Mouse (Mus musculus): ENCODE measurements around the gene Pdxp. TPM values are rescaled to one million over a fixed set of nuclear protein-coding genes. Genes with fewer than 3 reads are reported as not detected.
"Not testable (repeated sequence)": the region's sequence is repeated elsewhere in the genome, so short reads cannot be mapped to it uniquely, and the experiment has no call there.

Pdxp gene
- polyA plus RNA-seq, 1 experiment from 2014 or later, result 25.7 TPM

DNA sequence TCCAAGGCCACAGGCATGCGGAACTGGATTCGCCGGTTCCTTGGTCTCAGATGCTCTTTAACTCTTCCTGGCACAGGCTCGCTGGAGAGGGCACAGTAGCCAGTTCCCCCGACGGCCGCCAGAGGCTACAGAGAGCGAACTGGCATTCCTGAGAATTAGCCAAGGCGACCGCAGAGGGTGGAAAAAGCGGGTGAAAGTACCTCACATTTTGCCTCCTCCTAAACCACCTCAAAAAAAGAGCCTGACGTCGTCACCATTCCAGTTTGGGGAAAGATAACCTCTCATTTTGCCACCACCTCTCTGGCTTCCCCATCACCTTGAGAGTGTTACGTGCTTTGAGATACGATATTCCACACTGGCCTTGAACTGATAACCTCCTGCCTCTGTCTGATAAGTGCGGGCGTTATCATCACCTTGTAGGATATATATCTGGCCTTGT lies 37.4 kb upstream of the Pdxp start:
- Histone ChIP-seq H3K36me3 (ENCODE audit: control insufficient read depth, insufficient read depth, low read length) (peaks cover 3% of the 10 kb centered on the region; the same call in 1 of the 2 replicates), H3K27me3 (ENCODE audit: control insufficient read depth, insufficient read depth, low read length) (no peaks in the 10 kb centered on the region), H3K9me3 (replicated peaks; ENCODE audit: control insufficient read depth, low read length) (no peaks in the 10 kb centered on the region), H3K4me2 (peak overlapping the region; percentile 95), H3K4me1 (ENCODE audit: control insufficient read depth, insufficient read depth, low read length) (peaks cover 21% of the 10 kb centered on the region), H3K27ac (ENCODE audit: low read depth, low read length) (peak overlapping the region; percentile 97), H3K9ac (ENCODE audit: low read depth, low read length) (peak overlapping the region; percentile 83), H3K4me3 (ENCODE audit: low read depth, low read length) (peak overlapping the region; percentile 85)
- ATAC-seq (replicated peaks; ENCODE audit: insufficient number of reproducible peaks, low FRiP score, low TSS enrichment), result no peak
- WGBS (ENCODE audit: insufficient replicate concordance), result under 1% methylated on average over 17 of the region's 17 CpGs

DNA sequence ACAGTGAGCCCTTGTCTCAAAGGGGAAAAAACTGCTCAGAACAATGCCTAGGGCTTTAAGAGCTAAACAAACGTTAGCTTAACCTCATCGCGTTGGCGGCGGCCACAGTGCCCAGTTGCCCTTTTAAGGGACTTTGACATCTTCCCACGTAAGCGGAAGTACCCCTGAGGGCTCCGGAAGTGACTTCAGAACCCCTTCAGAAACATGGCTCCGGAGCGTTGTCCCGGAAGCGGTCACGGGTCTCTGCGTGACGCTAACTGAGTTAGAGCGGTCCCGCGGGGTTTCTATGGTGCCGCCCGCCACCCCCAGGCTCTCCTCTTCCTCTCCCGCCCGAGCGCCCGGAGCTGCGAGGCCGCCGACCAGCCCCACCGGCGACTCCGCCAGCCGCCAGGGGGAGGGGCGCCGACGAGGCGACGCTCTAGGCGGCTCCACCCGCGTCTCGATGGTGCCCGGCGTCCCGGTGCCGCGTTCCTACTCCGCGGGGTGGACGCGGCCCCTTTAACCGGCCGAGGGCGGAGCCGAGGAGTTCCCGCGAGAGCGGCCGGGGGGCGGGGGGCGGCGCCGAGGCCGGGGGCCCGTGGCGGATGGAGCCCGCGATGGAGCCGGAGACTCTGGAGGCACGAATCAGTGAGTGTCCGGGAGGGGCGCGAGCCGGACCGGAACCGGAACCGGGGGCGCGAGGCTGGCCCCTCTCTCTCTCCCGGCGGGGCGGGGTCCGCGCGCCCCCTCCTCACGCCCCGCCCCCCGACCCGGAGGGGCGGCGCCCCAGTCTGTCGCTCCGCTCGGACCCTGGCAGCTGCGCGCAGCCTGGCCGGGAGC lies 36.5 kb upstream of the Pdxp start, which contains the start of gene Gga1:
Gga1 (plus strand) TSS at position 200 of the 819 bp plus-strand sequence.
- peak within 1 kb of the TSS; percentile 85 for H3K4me3 ChIP-seq (ENCODE audit: low read depth, low read length)
- H3K4me2 ChIP-seq, result peak within 1 kb of the TSS; percentile 95
- peak; percentile 88 for ATAC-seq (replicated peaks; ENCODE audit: insufficient number of reproducible peaks, low FRiP score, low TSS enrichment)
- H3K4me1 ChIP-seq (ENCODE audit: control insufficient read depth, insufficient read depth, low read length), result peaks cover 19% of the 10 kb centered on the region
- no peaks in the 10 kb centered on the region for H3K27me3 ChIP-seq (ENCODE audit: control insufficient read depth, insufficient read depth, low read length)
- peak within 1 kb of the TSS; percentile 83 for H3K9ac ChIP-seq (ENCODE audit: low read depth, low read length)
- under 1% methylated on average over 72 of the region's 95 CpGs for WGBS (ENCODE audit: insufficient replicate concordance)
- H3K27ac ChIP-seq (ENCODE audit: low read depth, low read length), result peak within 1 kb of the TSS; percentile 97
- peaks cover 9% of the 10 kb centered on the region for H3K36me3 ChIP-seq (ENCODE audit: control insufficient read depth, insufficient read depth, low read length)
- no peaks in the 10 kb centered on the region for H3K9me3 ChIP-seq (replicated peaks; ENCODE audit: control insufficient read depth, low read length)

DNA sequence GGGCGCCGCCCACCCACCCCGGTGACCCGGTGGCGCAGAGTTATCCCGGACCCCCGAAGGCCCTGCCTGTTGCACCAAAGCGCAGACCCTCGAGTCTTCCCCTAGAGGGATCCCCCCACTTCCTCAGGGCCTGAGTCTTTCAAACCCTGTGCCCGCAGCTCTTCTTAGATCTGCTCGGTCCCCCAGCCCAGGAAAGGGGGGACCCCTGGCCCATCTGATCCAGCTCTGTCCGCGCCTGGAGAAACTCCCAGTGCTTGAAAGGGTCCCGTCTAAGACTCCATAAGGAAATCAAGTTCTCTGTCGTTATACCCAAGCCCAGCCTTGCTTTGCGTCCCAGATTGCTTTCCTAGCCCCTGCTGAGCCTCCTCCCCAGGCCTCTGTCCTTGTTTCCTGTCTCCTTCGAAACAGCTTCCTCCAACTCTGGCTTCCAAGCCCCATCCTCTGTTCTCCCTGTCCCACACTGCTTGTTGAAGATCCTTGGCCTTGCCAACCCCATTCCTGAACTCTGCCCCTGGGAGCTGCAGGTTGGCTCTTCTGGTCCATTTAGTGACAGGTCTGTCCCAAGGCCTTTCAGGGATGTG lies 35.8 kb upstream of the Pdxp start:
- Histone ChIP-seq H3K27me3 (ENCODE audit: control insufficient read depth, insufficient read depth, low read length) (no peaks in the 10 kb centered on the region), H3K4me1 (ENCODE audit: control insufficient read depth, insufficient read depth, low read length) (peaks cover 18% of the 10 kb centered on the region), H3K9me3 (replicated peaks; ENCODE audit: control insufficient read depth, low read length) (no peaks in the 10 kb centered on the region), H3K27ac (ENCODE audit: low read depth, low read length) (peak overlapping the region; percentile 97), H3K9ac (ENCODE audit: low read depth, low read length) (peak overlapping the region; percentile 83), H3K36me3 (ENCODE audit: control insufficient read depth, insufficient read depth, low read length) (peaks cover 14% of the 10 kb centered on the region), H3K4me3 (ENCODE audit: low read depth, low read length) (peak overlapping the region; percentile 85), H3K4me2 (peak overlapping the region; percentile 95)
- ATAC-seq (replicated peaks; ENCODE audit: insufficient number of reproducible peaks, low FRiP score, low TSS enrichment), result peak; percentile 4; the same call in 1 of the 2 replicates
- under 1% methylated on average over 17 of the region's 17 CpGs for WGBS (ENCODE audit: insufficient replicate concordance)

DNA sequence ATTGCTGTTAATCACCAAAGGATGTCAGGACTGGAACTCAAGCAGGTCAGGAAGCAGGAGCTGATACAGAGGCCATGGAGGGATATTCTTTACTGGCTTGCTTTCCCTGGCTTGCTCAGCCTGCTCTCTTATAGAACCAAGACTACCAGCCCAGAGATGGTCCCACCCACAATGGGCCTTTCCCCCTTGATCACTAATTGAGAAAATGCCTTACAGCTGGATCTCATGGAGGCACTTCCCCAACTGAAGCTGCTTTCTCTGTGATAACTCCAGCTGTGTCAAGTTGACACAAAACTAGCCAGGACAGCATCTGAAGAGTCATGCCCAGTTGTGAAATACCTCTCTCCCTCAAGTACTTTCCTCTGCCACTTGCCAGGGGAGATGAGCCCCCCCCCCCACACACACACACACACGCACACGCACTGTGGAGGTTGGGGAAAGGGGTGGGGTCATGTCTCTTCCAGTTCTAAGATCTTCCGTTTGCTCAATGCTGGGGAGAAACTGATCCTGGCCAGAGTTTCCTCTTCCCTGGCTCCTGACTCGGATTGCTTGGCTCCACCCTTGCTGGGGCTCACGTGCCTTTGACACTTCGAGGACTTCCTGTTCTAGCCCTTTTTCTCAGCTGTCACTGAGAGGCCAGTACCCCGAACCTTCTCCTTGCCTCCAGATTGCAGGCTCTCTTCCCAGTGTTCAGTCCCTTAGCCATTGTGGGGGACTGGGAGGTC lies 34.8 kb upstream of the Pdxp start:
- WGBS (ENCODE audit: insufficient replicate concordance), result 42% methylated on average over 7 of the region's 7 CpGs
- ATAC-seq (replicated peaks; ENCODE audit: insufficient number of reproducible peaks, low FRiP score, low TSS enrichment), result not testable (repeated sequence)

DNA sequence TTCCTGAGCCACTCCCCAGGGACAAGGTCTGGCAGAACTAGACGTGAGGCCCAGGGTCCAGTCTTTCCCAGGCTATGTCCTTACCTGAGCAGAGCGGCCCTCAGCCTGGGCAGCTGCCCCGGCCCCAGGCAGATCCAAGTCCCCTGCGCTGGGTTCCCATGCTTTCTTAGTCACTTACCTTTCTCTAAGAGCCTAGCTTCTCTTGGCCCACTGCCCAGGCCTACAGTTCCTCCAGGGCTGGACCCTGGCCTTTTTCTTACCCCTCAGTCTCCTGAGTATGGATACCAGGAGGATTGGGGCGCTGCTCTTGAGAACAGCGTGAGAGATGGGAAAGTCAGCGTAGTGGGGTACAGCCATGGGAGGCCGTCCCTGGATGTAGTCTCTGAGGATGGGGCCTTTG lies 33.3 kb upstream of the Pdxp start:
- Histone ChIP-seq H3K4me3 (ENCODE audit: low read depth, low read length) (no peak overlapping the region), H3K4me2 (no peak overlapping the region), H3K4me1 (ENCODE audit: control insufficient read depth, insufficient read depth, low read length) (peaks cover 18% of the 10 kb centered on the region), H3K9me3 (replicated peaks; ENCODE audit: control insufficient read depth, low read length) (no peaks in the 10 kb centered on the region), H3K36me3 (ENCODE audit: control insufficient read depth, insufficient read depth, low read length) (peaks cover 21% of the 10 kb centered on the region), H3K9ac (ENCODE audit: low read depth, low read length) (no peak overlapping the region), H3K27ac (ENCODE audit: low read depth, low read length) (no peak overlapping the region), H3K27me3 (ENCODE audit: control insufficient read depth, insufficient read depth, low read length) (no peaks in the 10 kb centered on the region)
- no peak for ATAC-seq (replicated peaks; ENCODE audit: insufficient number of reproducible peaks, low FRiP score, low TSS enrichment)
- WGBS (ENCODE audit: insufficient replicate concordance), result 93% methylated on average over 8 of the region's 8 CpGs

More for the DNA sequence above, 34.8 kb upstream of the Pdxp start:
- not testable (repeated sequence) for H3K9ac ChIP-seq (ENCODE audit: low read depth, low read length); H3K27ac ChIP-seq (ENCODE audit: low read depth, low read length); H3K9me3 ChIP-seq (replicated peaks; ENCODE audit: control insufficient read depth, low read length); H3K4me2 ChIP-seq; H3K4me3 ChIP-seq (ENCODE audit: low read depth, low read length); H3K27me3 ChIP-seq (ENCODE audit: control insufficient read depth, insufficient read depth, low read length)
- peaks cover 20% of the 10 kb centered on the region for H3K36me3 ChIP-seq (ENCODE audit: control insufficient read depth, insufficient read depth, low read length)
- peaks cover 18% of the 10 kb centered on the region for H3K4me1 ChIP-seq (ENCODE audit: control insufficient read depth, insufficient read depth, low read length)

DNA sequence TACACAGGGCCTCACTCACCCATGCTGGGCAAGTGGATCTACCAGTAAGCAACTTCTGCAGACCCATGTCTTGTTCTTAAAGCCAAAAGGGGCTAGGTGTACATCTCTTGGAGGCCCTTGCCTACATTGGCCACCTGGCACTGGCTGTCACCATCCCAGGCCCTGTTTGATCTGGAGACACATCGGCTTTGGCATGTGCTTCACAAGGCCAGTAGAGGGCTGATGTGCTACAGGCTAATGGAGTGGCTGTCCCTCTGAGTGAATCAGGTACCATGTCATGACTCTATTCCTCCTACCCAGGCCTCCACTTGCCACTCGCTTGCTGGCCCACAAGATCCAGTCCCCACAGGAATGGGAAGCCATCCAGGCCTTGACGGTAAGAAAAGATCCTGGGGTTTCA lies 31.9 kb upstream of the Pdxp start:
- WGBS (ENCODE audit: insufficient replicate concordance), result 85% methylated on average over 3 of the region's 3 CpGs
- Histone ChIP-seq H3K9ac (ENCODE audit: low read depth, low read length) (0 out of 2 replicates have a peak overlapping the region, but pooled peaks have one; percentile 22), H3K4me1 (ENCODE audit: control insufficient read depth, insufficient read depth, low read length) (peaks cover 12% of the 10 kb centered on the region), H3K27ac (ENCODE audit: low read depth, low read length) (no peak overlapping the region), H3K36me3 (ENCODE audit: control insufficient read depth, insufficient read depth, low read length) (peaks cover 25% of the 10 kb centered on the region), H3K4me2 (no peak overlapping the region), H3K4me3 (ENCODE audit: low read depth, low read length) (no peak overlapping the region), H3K9me3 (replicated peaks; ENCODE audit: control insufficient read depth, low read length) (no peaks in the 10 kb centered on the region), H3K27me3 (ENCODE audit: control insufficient read depth, insufficient read depth, low read length) (no peaks in the 10 kb centered on the region)
- ATAC-seq (replicated peaks; ENCODE audit: insufficient number of reproducible peaks, low FRiP score, low TSS enrichment), result no peak

DNA sequence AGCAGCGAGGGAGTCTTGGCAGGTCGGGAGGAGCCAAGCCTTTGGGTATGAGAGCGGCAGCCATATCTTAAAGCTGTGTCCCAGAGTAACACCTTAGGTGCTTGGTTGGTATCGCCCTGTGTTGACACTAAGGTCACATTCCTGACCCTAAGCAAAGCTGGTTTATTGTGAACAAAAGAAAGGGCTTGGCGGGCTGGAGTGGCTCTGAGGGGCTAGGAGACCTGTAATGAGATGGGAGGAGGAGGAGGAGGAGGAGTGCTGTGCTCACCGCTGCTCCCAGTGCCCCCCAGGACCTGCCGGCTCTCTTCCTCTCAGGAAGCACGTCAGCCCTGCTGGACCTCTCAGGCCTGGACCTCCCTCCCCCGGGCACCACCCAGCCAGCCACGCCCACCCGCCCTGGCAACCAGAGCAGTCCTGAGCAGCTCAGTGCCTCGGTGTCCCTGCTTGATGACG lies 24.3 kb upstream of the Pdxp start:
- H3K4me3 ChIP-seq (ENCODE audit: low read depth, low read length), result no peak overlapping the region
- 32% methylated on average over 12 of the region's 13 CpGs for WGBS (ENCODE audit: insufficient replicate concordance)
- peak; percentile 40; the same call in 1 of the 2 replicates for ATAC-seq (replicated peaks; ENCODE audit: insufficient number of reproducible peaks, low FRiP score, low TSS enrichment)
- H3K9me3 ChIP-seq (replicated peaks; ENCODE audit: control insufficient read depth, low read length), result no peaks in the 10 kb centered on the region
- H3K9ac ChIP-seq (ENCODE audit: low read depth, low read length), result no peak overlapping the region
- H3K27ac ChIP-seq (ENCODE audit: low read depth, low read length), result peak overlapping the region; percentile 50; the same call in 1 of the 2 replicates
- peaks cover 34% of the 10 kb centered on the region for H3K36me3 ChIP-seq (ENCODE audit: control insufficient read depth, insufficient read depth, low read length)
- peak overlapping the region; percentile 7; the same call in 1 of the 2 replicates for H3K4me2 ChIP-seq
- H3K27me3 ChIP-seq (ENCODE audit: control insufficient read depth, insufficient read depth, low read length), result no peaks in the 10 kb centered on the region
- H3K4me1 ChIP-seq (ENCODE audit: control insufficient read depth, insufficient read depth, low read length), result peaks cover 49% of the 10 kb centered on the region

DNA sequence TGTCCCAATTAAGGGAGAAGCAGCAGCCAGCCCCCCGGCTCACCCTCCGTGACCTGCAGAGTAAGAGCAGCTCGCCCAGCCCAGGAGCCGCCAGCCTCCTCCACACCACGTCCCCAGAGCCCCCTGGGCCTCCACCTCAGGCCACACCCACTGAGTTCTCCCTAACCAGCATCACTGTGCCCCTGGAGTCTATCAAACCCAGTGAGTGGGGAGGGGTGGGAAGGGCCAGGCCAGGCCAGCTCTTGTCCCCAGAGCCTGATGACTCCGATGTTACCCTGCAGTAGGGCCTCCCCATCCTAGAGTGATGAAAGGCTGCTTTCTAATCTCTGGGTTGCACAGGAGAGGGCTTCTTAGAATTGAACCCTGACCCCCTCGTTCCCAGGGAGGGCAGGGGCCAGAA lies 21.3 kb upstream of the Pdxp start:
- 0 out of 2 replicates have a peak overlapping the region, but pooled peaks have one; percentile 7 for H3K27ac ChIP-seq (ENCODE audit: low read depth, low read length)
- H3K9me3 ChIP-seq (replicated peaks; ENCODE audit: control insufficient read depth, low read length), result no peaks in the 10 kb centered on the region
- peak overlapping the region; percentile 6 for H3K4me2 ChIP-seq
- peak overlapping the region; percentile 28 for H3K9ac ChIP-seq (ENCODE audit: low read depth, low read length)
- peaks cover 23% of the 10 kb centered on the region for H3K36me3 ChIP-seq (ENCODE audit: control insufficient read depth, insufficient read depth, low read length)
- H3K4me3 ChIP-seq (ENCODE audit: low read depth, low read length), result no peak overlapping the region
- H3K4me1 ChIP-seq (ENCODE audit: control insufficient read depth, insufficient read depth, low read length), result peaks cover 73% of the 10 kb centered on the region
- 0 out of 2 replicates have a peak, but pooled peaks have one; percentile 20 for ATAC-seq (replicated peaks; ENCODE audit: insufficient number of reproducible peaks, low FRiP score, low TSS enrichment)
- no peaks in the 10 kb centered on the region for H3K27me3 ChIP-seq (ENCODE audit: control insufficient read depth, insufficient read depth, low read length)
- WGBS (ENCODE audit: insufficient replicate concordance), result 22% methylated on average over 7 of the region's 7 CpGs

Measured in heart, embryonic 11.5 days (tissue).